Mouse (Mus musculus): ENCODE data around the gene Syp.

DNA sequence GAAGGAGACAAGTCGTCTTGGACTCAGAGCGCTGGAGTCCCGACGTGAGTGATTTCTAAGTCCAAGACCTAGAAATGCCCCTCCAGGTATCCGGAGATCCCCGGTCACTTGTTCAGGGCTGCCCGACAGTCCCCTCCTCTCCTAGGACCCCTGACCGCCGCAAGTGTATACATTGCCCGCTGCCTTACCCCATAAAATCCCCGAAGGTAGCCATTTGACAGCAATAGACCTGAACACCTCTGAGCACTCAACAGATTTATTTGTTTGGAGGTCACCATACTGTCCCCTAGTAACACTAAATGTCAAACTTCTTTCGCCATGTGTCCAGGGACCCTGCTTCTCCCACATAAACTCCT lies 41.8 kb downstream of the Syp start:
- TF ChIP-seq POLR2A (IDR thresholded peaks at IDR 0.05; ENCODE audit: low read depth, low read length) (no peak), CTCF (IDR thresholded peaks at IDR 0.05; ENCODE audit: extremely low read depth, insufficient read depth, insufficient read length, insufficient replicate concordance) (no peak)

Data from spleen, adult 2 months (tissue).